Mouse (Mus musculus) forebrain, embryonic 14.5 days (tissue): Measurements from ENCODE around the gene Defb33. TPM values are rescaled to one million over a fixed set of nuclear protein-coding genes. Genes with fewer than 3 reads are reported as not detected.

Experiments
- ATAC-seq: fragments of 200-750 bp; cut with Nextera tagmentation; 2 replicates; pipeline ENCODE4 v1.8.0; 2017; ENCODE audit warnings: mild to moderate bottlenecking, moderate library complexity
- DNase-seq: peaks from one replicate; pipeline ENCODE4 v3.0.0-alpha.2; 2015; ENCODE audit warnings: low spot score
- H3K27ac ChIP-seq: fragments of 300-500 bp; sonication (generic); 2 replicates; pipeline ENCODE4 v1.5.1; 2014; ENCODE audit warnings: low read depth, mild to moderate bottlenecking, control low read depth, low read length, moderate library complexity
- H3K27me3 ChIP-seq: fragments of 300-500 bp; sonication (generic); replicated peaks from 2 replicates; pipeline ENCODE4 v1.6.1; 2014; ENCODE audit warnings: low read length, control low read depth, mixed read lengths; ENCODE audit not compliant: control insufficient read depth, insufficient read depth
- H3K36me3 ChIP-seq: fragments of 300-500 bp; sonication (generic); 2 replicates; pipeline ENCODE4 v1.6.1; 2014; ENCODE audit warnings: low read length, control low read depth; ENCODE audit not compliant: control insufficient read depth, insufficient read depth
- H3K4me1 ChIP-seq: fragments of 300-500 bp; sonication (generic); 2 replicates; pipeline ENCODE4 v1.6.1; 2014; ENCODE audit warnings: antibody characterized with exemption, low read length, control low read depth; ENCODE audit not compliant: control insufficient read depth, insufficient read depth
- H3K4me2 ChIP-seq: fragments of 300-500 bp; sonication (generic); 2 replicates; pipeline ENCODE4 v1.6.1; 2014; ENCODE audit warnings: mild to moderate bottlenecking, control low read depth, low read length
- H3K4me3 ChIP-seq: fragments of 300-500 bp; sonication (generic); 2 replicates; pipeline ENCODE4 v1.5.1; 2014; ENCODE audit warnings: low read depth, low read length, control low read depth
- H3K9ac ChIP-seq: fragments of 300-500 bp; sonication (generic); 2 replicates; pipeline ENCODE4 v1.6.1; 2014; ENCODE audit warnings: mild to moderate bottlenecking, low read length, control low read depth, moderate library complexity
- H3K9me3 ChIP-seq: fragments of 300-500 bp; sonication (generic); replicated peaks from 2 replicates; pipeline ENCODE4 v1.6.1; 2016; ENCODE audit warnings: low read length, control low read depth, mixed read lengths; ENCODE audit not compliant: control insufficient read depth
- WGBS: fragments of 180-500 bp; shearing (Covaris S2); extraction: QIAGEN DNeasy Blood & Tissue Kit; methylation state at CpG from one replicate; pipeline ENCODE4 v1.1.7; 2014; 5-methylcytosine and 5-hydroxymethylcytosine counted together
- polyA plus RNA-seq: library from polyadenylated mRNA; unstranded; fragments of >200 nt; fragmentation: Nextera tagmentation; extraction: Ambion mirVana; gene quantifications from 2 replicates; pipeline ENCODE4 v1.2.1, GENCODE M21; 2014

The Defb33 gene
- not detected in 2 replicates for polyA plus RNA-seq

DNA sequence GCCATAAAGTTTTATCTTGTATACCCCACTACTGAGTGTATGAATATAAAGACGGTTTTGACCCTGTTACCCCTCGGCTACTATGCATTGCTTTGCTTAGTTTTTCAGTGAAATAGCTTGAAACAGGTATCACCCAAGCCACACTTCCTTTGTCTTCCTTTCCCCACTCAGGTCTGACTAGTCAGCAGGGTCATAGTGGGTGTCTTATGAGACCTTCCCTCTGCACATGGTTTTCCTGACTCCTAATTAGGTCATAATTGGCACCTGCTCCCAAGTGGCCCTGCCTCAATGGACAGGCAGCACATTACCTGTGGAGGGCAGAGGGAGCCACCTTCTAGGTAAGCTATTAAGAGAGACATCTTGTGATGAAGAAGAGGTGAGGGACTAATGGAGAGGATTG lies at the start of gene Defb33:
Defb33 (plus strand) TSS at position 301 of the 400 bp plus-strand sequence.
- H3K9me3 ChIP-seq, result peaks cover 21% of the 10 kb centered on the region

DNA sequence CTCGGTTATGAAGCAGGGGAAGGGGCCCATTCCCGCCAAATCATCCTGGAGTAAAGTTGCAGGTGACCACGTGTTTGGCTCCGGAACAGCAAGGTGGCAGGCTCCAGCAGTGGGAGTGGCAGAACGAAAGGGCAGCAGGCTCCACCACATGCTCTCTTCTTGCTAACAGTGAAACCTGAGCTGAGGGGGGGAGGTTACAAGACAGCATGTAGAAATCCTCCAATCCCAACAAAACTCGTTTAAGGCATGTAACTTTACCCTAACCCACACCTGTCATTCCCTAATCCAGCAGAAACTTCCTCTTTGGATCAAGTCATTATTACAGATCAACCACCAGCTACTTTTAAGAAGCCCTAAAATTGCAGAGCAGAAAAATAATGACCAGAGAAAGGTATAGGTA lies 17.9 kb upstream of the Defb33 start:
- DNase-seq (no peak), ATAC-seq (no peak)
- WGBS, result 49% methylated on average over 6 of the region's 6 CpGs
- no peaks in the 10 kb centered on the region for H3K4me1 ChIP-seq
- no peak overlapping the region for H3K27ac ChIP-seq
- H3K36me3 ChIP-seq, result no peaks in the 10 kb centered on the region
- H3K4me3 ChIP-seq, result no peak overlapping the region
- no peak overlapping the region for H3K4me2 ChIP-seq
- H3K27me3 ChIP-seq, result no peaks in the 10 kb centered on the region
- no peak overlapping the region for H3K9ac ChIP-seq
- H3K9me3 ChIP-seq, result no peaks in the 10 kb centered on the region

More for the DNA sequence above, at the start of gene Defb33:
- Histone ChIP-seq H3K4me2 (no peak within 1 kb of the TSS), H3K4me1 (no peaks in the 10 kb centered on the region), H3K36me3 (no peaks in the 10 kb centered on the region), H3K4me3 (no peak within 1 kb of the TSS), H3K27ac (no peak within 1 kb of the TSS), H3K9ac (no peak within 1 kb of the TSS), H3K27me3 (no peaks in the 10 kb centered on the region)
- no peak for ATAC-seq
- no peak for DNase-seq
- WGBS, result 87% methylated on average over 2 of the region's 2 CpGs

DNA sequence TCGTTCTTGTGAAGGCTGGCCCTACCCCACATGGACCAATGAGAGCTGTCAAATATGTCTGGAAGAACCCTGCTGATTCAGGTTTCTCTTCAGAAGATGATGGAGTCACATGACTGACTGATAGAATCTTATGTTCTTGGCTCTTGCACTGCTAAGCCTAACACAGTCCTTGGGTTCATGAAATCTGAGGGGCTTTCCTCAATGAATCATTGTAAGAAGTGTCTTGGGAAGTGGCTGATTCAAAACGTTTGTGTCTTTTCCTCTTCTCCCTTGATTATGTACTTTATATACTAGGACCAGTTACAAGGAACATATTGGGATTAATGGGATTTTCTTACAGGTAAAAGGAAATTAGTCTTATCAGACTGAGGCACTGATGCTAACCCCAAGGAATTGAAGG lies 10.1 kb downstream of the Defb33 start, which contains the start of gene Gm15056:
Gm15056 (minus strand) TSS at position 101 of the 400 bp plus-strand sequence.
- no peaks in the 10 kb centered on the region for H3K36me3 ChIP-seq
- DNase-seq, result no peak
- peaks cover 19% of the 10 kb centered on the region for H3K9me3 ChIP-seq
- no peaks in the 10 kb centered on the region for H3K4me1 ChIP-seq
- no peak within 1 kb of the TSS for H3K9ac ChIP-seq
- ATAC-seq, result no peak
- H3K27ac ChIP-seq, result no peak within 1 kb of the TSS
- H3K4me3 ChIP-seq, result no peak within 1 kb of the TSS
- no peaks in the 10 kb centered on the region for H3K27me3 ChIP-seq
- no peak within 1 kb of the TSS for H3K4me2 ChIP-seq
- WGBS, result 45% methylated on average over 2 of the region's 2 CpGs

DNA sequence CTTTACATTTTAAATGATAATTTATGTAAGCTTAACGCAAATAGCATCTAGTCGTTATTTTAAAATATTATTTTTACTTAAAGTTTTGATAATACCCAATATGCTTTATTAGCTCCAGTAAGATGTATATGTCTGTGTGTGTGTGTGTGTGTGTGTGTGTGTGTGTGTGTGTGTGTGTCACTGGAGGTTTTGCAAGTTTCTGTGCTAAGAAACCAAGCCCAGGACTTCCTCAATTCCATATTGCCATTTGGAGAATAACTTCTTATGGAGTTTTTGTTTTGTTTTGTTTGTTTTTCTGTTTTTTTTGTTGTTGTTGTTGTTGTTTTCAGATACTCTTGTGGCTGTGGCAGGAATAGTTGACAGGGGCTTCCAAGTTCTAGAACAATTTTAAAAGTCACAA lies 14.7 kb downstream of the Defb33 start:
- 88% methylated on average over 2 of the region's 2 CpGs for WGBS
- DNase-seq (no peak), ATAC-seq (no peak)
- no peak overlapping the region for H3K4me2 ChIP-seq
- H3K27ac ChIP-seq, result no peak overlapping the region
- H3K4me1 ChIP-seq, result no peaks in the 10 kb centered on the region
- no peak overlapping the region for H3K4me3 ChIP-seq
- no peaks in the 10 kb centered on the region for H3K27me3 ChIP-seq
- no peaks in the 10 kb centered on the region for H3K36me3 ChIP-seq
- no peak overlapping the region for H3K9ac ChIP-seq
- H3K9me3 ChIP-seq, result peaks cover 17% of the 10 kb centered on the region

DNA sequence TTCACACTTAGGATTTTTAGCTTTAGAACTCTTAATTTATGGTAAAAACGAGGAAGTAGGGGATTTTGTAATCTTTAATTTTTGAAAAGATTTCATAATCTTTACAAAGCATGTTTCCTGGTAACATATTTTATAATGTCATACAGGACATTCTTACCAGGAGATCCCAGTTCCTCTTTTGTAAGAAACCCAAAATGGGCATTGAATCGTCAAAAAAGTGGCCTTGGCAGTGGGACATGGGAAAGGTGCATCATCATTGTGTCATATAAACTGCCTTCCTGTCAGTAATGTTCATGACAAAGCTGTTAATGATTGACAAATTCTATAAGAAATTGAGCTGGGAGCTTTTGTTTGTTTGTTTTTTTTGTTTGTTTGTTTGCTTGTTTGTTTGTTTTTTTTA lies 15.8 kb downstream of the Defb33 start:
- Histone ChIP-seq H3K4me3 (no peak overlapping the region), H3K9ac (no peak overlapping the region), H3K27me3 (no peaks in the 10 kb centered on the region), H3K36me3 (no peaks in the 10 kb centered on the region), H3K4me1 (no peaks in the 10 kb centered on the region), H3K27ac (no peak overlapping the region), H3K4me2 (no peak overlapping the region), H3K9me3 (peaks cover 17% of the 10 kb centered on the region)
- WGBS, result 64% methylated on average over 2 of the region's 2 CpGs
- ATAC-seq (no peak), DNase-seq (no peak)

DNA sequence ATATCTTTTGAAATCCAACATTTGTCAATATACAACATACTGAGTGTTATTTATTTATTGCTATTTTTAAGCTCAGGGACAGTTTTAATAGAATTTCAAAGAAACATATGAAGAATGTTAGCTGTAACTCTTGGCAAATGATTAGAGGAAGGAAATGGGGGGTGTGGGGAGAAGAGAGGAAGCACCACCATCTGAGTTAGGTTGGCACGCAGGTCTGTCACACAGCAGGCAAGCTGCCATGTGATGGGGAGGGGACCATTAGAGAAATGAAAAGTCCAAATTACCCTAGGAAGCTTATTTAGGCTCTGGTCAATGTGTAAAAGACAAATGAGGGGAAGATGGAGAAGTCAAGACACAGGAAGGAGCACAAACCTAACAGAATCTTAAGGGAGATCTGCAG lies 19.8 kb downstream of the Defb33 start:
- H3K4me1 ChIP-seq, result no peaks in the 10 kb centered on the region
- H3K4me3 ChIP-seq, result no peak overlapping the region
- 86% methylated on average over 1 of the region's 1 CpGs for WGBS
- H3K4me2 ChIP-seq, result no peak overlapping the region
- H3K36me3 ChIP-seq, result no peaks in the 10 kb centered on the region
- no peaks in the 10 kb centered on the region for H3K27me3 ChIP-seq
- ATAC-seq, result no peak
- H3K9me3 ChIP-seq, result peaks cover 5% of the 10 kb centered on the region; the same call in 1 of the 2 replicates
- DNase-seq, result no peak
- no peak overlapping the region for H3K9ac ChIP-seq
- H3K27ac ChIP-seq, result no peak overlapping the region

DNA sequence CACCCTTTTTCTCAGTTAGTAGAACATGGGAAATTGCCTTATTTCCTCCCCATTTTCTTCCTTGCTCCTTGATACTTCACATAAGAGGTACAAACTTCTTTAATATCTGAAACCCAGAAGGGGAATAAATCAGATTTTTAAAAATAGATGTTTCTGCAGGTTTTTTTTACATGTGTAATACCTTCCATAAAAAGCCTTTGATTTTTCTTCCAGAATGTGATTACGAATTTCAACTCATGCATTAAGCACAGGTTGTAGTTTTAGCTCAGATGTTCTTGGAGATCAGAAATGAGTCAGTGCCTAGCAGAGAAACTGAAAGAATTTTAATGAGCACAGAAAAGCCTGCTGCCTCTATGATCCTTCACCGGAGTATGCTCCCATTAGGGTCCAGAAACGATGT lies 29.5 kb downstream of the Defb33 start, which contains the start of gene Gm6040:
Gm6040 (minus strand) TSS at position 101 of the 400 bp plus-strand sequence.
- ATAC-seq (no peak), DNase-seq (no peak)
- no peak within 1 kb of the TSS for H3K27ac ChIP-seq
- no peak within 1 kb of the TSS for H3K9ac ChIP-seq
- WGBS, result 72% methylated on average over 3 of the region's 3 CpGs
- H3K36me3 ChIP-seq, result no peaks in the 10 kb centered on the region
- no peaks in the 10 kb centered on the region for H3K4me1 ChIP-seq
- H3K9me3 ChIP-seq, result peaks cover 9% of the 10 kb centered on the region; the same call in 1 of the 2 replicates
- H3K4me3 ChIP-seq, result no peak within 1 kb of the TSS
- H3K27me3 ChIP-seq, result no peaks in the 10 kb centered on the region
- H3K4me2 ChIP-seq, result no peak within 1 kb of the TSS

DNA sequence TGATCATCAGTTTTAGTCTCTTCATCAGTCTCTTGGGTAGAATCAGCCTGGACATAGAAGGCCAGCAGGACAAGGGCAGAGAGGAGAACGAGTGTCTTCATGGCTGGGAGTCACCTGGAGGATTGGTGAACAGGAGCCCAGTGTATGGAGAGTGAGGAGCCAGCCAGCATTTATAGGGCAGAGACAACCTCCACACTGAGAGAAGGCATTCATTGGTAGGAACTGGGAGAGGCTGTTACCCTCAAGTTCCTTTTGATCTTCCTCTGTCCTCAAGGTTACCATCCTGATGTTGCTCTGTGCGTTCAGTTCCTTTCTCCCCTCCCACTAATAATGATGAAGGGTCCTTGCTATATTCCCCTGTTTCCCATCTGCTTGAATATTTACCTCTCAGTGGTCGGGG lies 52.1 kb downstream of the Defb33 start, which contains the start of gene AY761185:
AY761185 (minus strand) TSS at position 101 of the 400 bp plus-strand sequence.
- 86% methylated on average over 3 of the region's 3 CpGs for WGBS
- Histone ChIP-seq H3K4me3 (no peak within 1 kb of the TSS), H3K4me1 (no peaks in the 10 kb centered on the region), H3K9me3 (0 out of 2 replicates have a peak, but pooled peaks cover 3% of the 10 kb centered on the region), H3K4me2 (no peak within 1 kb of the TSS), H3K36me3 (no peaks in the 10 kb centered on the region), H3K27ac (no peak within 1 kb of the TSS), H3K9ac (no peak within 1 kb of the TSS), H3K27me3 (no peaks in the 10 kb centered on the region)
- no peak for DNase-seq
- no peak for ATAC-seq
